Mouse (Mus musculus): Measurements from ENCODE around the gene Gm45837. TPM values are rescaled to one million over a fixed set of nuclear protein-coding genes. Genes with fewer than 3 reads are reported as not detected.
A peak's percentile ranks its signal among the peaks of the same experiment; 100 is the strongest.

Gene Gm45837
- polyA plus RNA-seq, 2 experiments: not detected

DNA sequence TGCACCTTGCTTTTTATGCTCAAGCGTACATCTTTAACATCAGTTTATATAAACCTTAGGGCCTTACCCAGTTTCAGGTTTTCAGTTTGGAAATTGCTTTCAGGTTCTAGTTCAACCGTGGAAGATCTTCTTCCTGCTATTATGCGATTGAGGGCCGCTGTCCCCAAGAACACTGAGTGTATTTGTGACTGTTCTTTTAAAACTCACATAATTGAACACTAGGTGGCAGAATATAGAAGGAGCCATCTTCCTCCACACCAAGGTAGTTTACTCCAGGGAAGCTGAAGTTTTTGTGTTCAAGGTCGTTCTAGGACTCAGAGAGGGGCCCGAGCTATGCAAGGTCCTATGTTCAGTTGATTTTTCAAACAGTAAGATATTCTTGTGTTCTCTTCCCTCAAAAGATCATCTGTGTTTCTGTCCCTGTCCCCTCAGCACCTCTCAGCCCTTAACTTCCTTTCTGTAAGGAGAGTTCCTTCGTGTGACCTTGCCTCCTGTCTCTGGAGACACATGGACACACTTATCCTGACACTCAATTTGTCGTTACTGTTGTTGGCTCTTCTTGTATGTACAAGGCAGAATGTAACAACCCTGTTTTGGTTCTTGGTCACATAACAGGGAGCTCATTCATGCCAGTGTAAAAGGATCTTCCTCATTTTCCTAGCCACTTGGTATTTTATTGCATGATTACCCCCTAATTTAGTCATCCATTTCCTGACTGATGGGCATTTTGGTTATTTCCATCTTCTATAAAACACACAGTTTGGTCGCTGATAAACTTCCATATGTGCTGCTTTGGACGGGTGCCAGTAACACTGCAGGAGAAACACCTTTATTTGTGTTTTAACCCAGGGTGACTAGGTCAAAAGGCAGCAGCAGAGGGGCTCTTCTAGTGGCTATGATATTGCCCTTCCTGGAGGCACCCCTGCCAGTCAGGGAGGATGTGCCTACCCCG lies 42.5 kb upstream of the Gm45837 start:
- WGBS (ENCODE audit: insufficient replicate concordance): 43% methylated on average over 11 of the region's 11 CpGs
- Histone ChIP-seq H3K4me1 (replicated peaks; ENCODE audit: control insufficient read depth in 2 of 2, insufficient read depth in 2 of 2, low read length in 1 of 2) (peaks cover 0 to 7% of the 10 kb centered on the region in 2 experiments; a peak in 2 of 4 replicates), H3K27ac (no peak overlapping the region), H3K9ac (replicated peaks) (no peak overlapping the region), H3K27me3 (ENCODE audit: control insufficient read depth, insufficient read depth, low read length) (no peaks in the 10 kb centered on the region), H3K4me2 (ENCODE audit: low read depth) (no peak overlapping the region), H3K36me3 (replicated peaks; ENCODE audit: control insufficient read depth, insufficient read depth, low read depth) (no peaks in the 10 kb centered on the region), H3K9me3 (ENCODE audit: control insufficient read depth, low read length) (no peaks in the 10 kb centered on the region), H3K4me3 (ENCODE audit: insufficient read depth in 1 of 2, low read depth in 2 of 2, low read length in 2 of 2) (no peak overlapping the region)
- no peak for ATAC-seq (ENCODE audit: insufficient read depth)
- peak; percentile 31; the same call in 1 of the 2 replicates for TF ChIP-seq CTCF (IDR thresholded peaks at IDR 0.05; ENCODE audit: low read depth)
- no peak for TF ChIP-seq EP300 (IDR thresholded peaks at IDR 0.05; ENCODE audit: low read depth)
- DNase-seq (ENCODE audit: low read depth in 3 of 3, low spot score in 3 of 3): no peak

DNA sequence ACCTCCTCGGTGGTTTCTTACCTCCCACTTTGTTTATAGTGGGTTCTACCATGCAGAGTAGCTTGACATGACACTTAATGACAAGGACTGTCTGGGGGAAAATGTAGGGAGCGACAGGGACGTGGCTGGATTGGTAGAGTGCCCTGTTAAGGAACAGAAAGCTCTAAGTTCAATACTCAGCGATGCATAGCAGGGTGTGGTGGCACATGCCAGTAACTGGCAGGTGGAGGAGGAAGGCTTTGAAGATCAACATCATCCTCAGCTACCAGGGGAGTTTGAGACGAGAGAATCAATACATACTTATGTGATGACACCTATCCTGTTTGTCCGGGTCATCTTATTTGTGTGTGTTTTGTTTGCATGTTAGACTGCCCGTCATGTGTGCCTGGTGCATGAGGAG lies 41.0 kb upstream of the Gm45837 start:
- Histone ChIP-seq H3K27me3 (ENCODE audit: control insufficient read depth, insufficient read depth, low read length) (no peaks in the 10 kb centered on the region), H3K9me3 (ENCODE audit: control insufficient read depth, low read length) (no peaks in the 10 kb centered on the region), H3K4me1 (replicated peaks; ENCODE audit: control insufficient read depth in 2 of 2, insufficient read depth in 2 of 2, low read length in 1 of 2) (peaks cover 0 to 4% of the 10 kb centered on the region in 2 experiments; a peak in 2 of 4 replicates), H3K27ac (no peak overlapping the region), H3K4me2 (ENCODE audit: low read depth) (no peak overlapping the region), H3K4me3 (ENCODE audit: insufficient read depth in 1 of 2, low read depth in 2 of 2, low read length in 2 of 2) (no peak overlapping the region), H3K9ac (replicated peaks) (no peak overlapping the region), H3K36me3 (replicated peaks; ENCODE audit: control insufficient read depth, insufficient read depth, low read depth) (no peaks in the 10 kb centered on the region)
- 70% methylated on average over 7 of the region's 7 CpGs for WGBS (ENCODE audit: insufficient replicate concordance)
- ATAC-seq (ENCODE audit: insufficient read depth): no peak
- no peak for TF ChIP-seq EP300 (IDR thresholded peaks at IDR 0.05; ENCODE audit: low read depth)
- TF ChIP-seq CTCF (IDR thresholded peaks at IDR 0.05; ENCODE audit: low read depth): no peak
- DNase-seq (ENCODE audit: low read depth in 3 of 3, low spot score in 3 of 3): no peak

DNA sequence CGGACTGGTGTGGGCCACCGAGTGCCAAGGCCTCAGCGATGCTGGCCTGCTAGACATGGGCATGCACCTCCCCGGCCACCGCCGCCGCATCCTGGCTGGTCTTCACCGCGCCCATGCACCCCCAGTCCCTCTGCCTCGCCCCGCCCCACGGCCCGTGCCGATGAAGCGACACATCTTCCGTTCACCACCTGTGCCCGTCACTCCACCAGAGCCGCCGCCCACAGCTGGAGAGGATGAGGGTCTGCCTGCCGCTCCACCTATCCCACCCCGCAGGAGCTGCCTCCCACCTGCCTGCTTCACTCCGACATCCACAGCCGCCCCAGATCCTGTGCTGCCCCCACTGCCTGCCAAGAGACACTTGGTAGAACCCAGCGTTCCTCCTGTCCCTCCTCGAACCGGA lies 37.6 kb upstream of the Gm45837 start:
- no peak for ATAC-seq (ENCODE audit: insufficient read depth)
- Histone ChIP-seq H3K4me1 (replicated peaks; ENCODE audit: control insufficient read depth in 2 of 2, insufficient read depth in 2 of 2, low read length in 1 of 2) (peaks cover under 1 to 11% of the 10 kb centered on the region in 2 experiments; a peak in 3 of 4 replicates), H3K36me3 (replicated peaks; ENCODE audit: control insufficient read depth, insufficient read depth, low read depth) (no peaks in the 10 kb centered on the region), H3K27ac (no peak overlapping the region), H3K9me3 (ENCODE audit: control insufficient read depth, low read length) (no peaks in the 10 kb centered on the region), H3K4me2 (ENCODE audit: low read depth) (no peak overlapping the region), H3K4me3 (ENCODE audit: insufficient read depth in 1 of 2, low read depth in 2 of 2, low read length in 2 of 2) (no peak overlapping the region), H3K27me3 (ENCODE audit: control insufficient read depth, insufficient read depth, low read length) (no peaks in the 10 kb centered on the region), H3K9ac (replicated peaks) (no peak overlapping the region)
- DNase-seq (ENCODE audit: low read depth in 3 of 3, low spot score in 3 of 3): no peak
- TF ChIP-seq CTCF (IDR thresholded peaks at IDR 0.05; ENCODE audit: low read depth) (no peak), EP300 (IDR thresholded peaks at IDR 0.05; ENCODE audit: low read depth) (no peak)
- 90% methylated on average over 26 of the region's 26 CpGs for WGBS (ENCODE audit: insufficient replicate concordance)

DNA sequence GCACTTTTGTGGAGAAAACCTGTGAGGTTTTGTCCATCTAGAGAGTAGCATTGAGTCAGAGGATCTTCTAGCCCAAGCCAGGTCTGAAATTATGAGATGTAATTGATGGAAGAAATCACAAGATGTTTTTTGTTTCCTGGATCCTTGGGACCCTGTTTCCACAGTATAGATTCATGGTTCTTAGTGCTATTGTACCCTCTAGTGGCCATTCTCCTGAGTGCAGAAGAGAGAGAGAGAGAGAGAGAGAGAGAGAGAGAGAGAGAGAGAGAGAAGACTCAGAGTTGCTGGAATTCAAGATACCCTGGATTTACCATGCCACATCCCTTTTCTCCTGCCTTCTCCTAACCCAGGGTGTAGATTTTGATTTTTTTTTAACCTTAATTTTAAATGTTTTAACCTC lies 36.5 kb upstream of the Gm45837 start:
- Histone ChIP-seq H3K4me2 (ENCODE audit: low read depth) (no peak overlapping the region), H3K27ac (no peak overlapping the region), H3K4me3 (ENCODE audit: insufficient read depth in 1 of 2, low read depth in 2 of 2, low read length in 2 of 2) (no peak overlapping the region), H3K9me3 (ENCODE audit: control insufficient read depth, low read length) (no peaks in the 10 kb centered on the region), H3K4me1 (replicated peaks; ENCODE audit: control insufficient read depth in 2 of 2, insufficient read depth in 2 of 2, low read length in 1 of 2) (peaks cover 2 to 15% of the 10 kb centered on the region in 2 experiments; a peak in 3 of 4 replicates), H3K36me3 (replicated peaks; ENCODE audit: control insufficient read depth, insufficient read depth, low read depth) (no peaks in the 10 kb centered on the region), H3K27me3 (ENCODE audit: control insufficient read depth, insufficient read depth, low read length) (no peaks in the 10 kb centered on the region), H3K9ac (replicated peaks) (no peak overlapping the region)
- TF ChIP-seq EP300 (IDR thresholded peaks at IDR 0.05; ENCODE audit: low read depth): no peak
- peak; percentile 57 for TF ChIP-seq CTCF (IDR thresholded peaks at IDR 0.05; ENCODE audit: low read depth)
- DNase-seq (ENCODE audit: low read depth in 3 of 3, low spot score in 3 of 3) (no peak), ATAC-seq (ENCODE audit: insufficient read depth) (no peak)

DNA sequence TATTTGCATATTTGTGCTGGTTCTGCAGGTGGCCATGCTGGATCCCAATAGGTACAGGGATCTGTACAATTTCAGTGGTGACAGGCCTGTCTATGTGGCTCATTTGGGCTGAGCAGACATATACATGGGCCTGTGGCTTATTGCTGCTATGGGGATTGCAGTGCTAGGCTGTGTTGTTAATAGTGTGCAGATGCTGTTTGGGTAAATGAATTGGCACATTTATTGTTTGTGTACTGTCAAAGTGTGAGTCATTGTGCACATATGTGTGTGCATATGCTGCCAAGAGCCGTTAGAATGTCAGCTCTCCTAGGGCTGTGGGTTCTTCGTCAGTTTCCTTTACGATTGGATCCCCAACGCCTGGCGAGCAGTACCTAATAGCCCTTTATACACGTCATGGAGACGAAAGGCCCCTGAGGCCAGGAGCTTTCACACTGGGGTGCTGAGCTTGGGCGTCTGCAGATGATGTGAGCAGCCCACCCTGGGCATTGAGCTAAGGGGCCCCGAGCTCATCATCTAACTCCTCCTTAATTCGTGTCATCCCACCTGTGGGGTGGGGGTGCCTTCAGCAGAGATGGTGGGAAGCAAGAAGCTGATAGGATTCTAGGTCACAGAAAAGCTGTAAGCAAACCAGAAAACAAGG lies 33.9 kb upstream of the Gm45837 start:
- 74% methylated on average over 10 of the region's 10 CpGs for WGBS (ENCODE audit: insufficient replicate concordance)
- Histone ChIP-seq H3K36me3 (replicated peaks; ENCODE audit: control insufficient read depth, insufficient read depth, low read depth) (no peaks in the 10 kb centered on the region), H3K27ac (no peak overlapping the region), H3K9me3 (ENCODE audit: control insufficient read depth, low read length) (no peaks in the 10 kb centered on the region), H3K9ac (replicated peaks) (no peak overlapping the region), H3K4me3 (ENCODE audit: insufficient read depth in 1 of 2, low read depth in 2 of 2, low read length in 2 of 2) (no peak overlapping the region), H3K4me2 (ENCODE audit: low read depth) (no peak overlapping the region), H3K27me3 (ENCODE audit: control insufficient read depth, insufficient read depth, low read length) (no peaks in the 10 kb centered on the region), H3K4me1 (replicated peaks; ENCODE audit: control insufficient read depth in 2 of 2, insufficient read depth in 2 of 2, low read length in 1 of 2) (peaks cover 2 to 21% of the 10 kb centered on the region in 2 experiments; a peak in 3 of 4 replicates)
- no peak for DNase-seq (ENCODE audit: low read depth in 3 of 3, low spot score in 3 of 3)
- TF ChIP-seq CTCF (IDR thresholded peaks at IDR 0.05; ENCODE audit: low read depth) (no peak), EP300 (IDR thresholded peaks at IDR 0.05; ENCODE audit: low read depth) (no peak)
- no peak for ATAC-seq (ENCODE audit: insufficient read depth)

Data from liver, embryonic 14.5 days (tissue).